Mouse (Mus musculus) testis, adult 2 months (tissue): Measurements from ENCODE around the gene Sgta.

Source experiments
- CTCF ChIP-seq: fragments of 200-500 bp; IDR thresholded peaks from 2 replicates; pipeline ENCODE4 v1.5.1; 2012; ENCODE audit warnings: low read depth, mild to moderate bottlenecking, inconsistent platforms, low read length, moderate library complexity; ENCODE audit not compliant: control insufficient read depth, insufficient read depth, insufficient replicate concordance
- POLR2A ChIP-seq: fragments of 200-500 bp; IDR thresholded peaks from 2 replicates; pipeline ENCODE4 v1.6.1; 2012; ENCODE audit warnings: low read depth, mild to moderate bottlenecking, inconsistent platforms, low read length, moderate library complexity; ENCODE audit not compliant: control insufficient read depth

DNA sequence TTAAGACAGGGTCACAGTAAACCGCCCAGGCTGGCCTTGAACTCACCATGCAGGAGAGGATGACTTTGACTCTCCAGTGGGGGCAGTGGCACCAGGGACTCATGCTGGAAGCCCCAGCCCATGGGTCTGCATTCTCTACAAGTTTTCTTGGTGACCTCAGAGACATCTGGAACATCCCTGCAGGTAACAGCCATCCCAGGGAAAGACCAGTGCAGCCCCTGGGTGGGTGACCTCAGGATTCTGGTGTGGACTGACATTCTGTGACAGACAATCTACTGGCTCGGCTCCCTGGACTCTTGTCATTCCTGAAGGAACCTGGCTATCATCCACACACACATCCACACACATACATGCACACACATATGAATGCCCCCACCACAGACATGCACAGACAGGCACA lies 44.3 kb downstream of the Sgta start:
- TF ChIP-seq POLR2A (no peak), CTCF (no peak)
